Mouse (Mus musculus): ENCODE measurements at regions not wholly inside any gene's neighbourhood (a gene's known extent, or its start where the extent isn't known, plus 50 kb on each side); places are given as distances from the start of the nearest gene placed in this dataset.

DNA sequence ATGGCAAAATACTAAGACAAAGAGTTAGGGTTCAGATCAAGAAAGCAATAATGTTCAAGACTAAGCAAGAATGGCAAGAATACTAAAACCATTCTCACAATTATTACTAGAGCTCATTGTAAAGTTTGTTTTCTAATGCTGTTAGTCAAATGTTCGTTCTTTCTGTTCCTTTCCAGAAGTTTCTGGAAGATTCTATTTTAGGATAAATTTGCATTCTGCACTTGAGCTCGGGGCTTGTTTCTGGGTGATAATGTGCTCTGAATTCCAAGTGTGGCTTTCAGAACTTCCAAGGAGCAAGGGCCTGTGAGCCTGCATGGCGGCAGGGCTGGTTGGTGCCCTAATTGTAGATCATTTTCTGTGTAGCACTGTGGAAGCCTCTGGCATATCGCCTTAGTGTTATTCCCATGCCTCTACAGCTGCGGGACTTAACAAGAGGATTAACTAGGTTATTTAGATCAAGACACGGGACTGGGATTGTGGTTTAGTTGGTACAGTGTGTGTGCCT, 57.1 kb upstream of the Sash1 start:
- no peak for DNase-seq

DNA sequence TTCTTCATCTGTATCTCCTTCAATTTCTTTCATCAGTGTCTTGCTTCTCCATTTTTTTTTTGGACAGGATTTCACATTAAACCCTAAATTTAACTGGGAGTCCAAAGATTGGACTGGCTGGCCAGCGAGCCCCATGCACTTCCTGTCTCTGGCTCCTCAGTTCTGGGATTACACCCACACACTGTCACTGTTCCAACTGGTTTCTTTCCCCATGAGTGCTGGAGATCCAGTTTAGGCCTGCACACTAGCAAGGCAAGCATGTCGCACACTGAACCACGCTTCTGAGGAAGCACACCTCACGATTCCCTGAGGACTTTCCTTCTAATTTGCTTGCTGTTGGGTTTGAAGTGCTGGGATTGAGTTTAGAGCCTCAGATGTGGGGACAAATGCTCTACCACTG, 50.5 kb upstream of the Sash1 start:
- no peak for DNase-seq

Data from adrenal gland, postnatal 25 days (tissue).